Mouse (Mus musculus) cortical plate, adult 2 months (tissue): ENCODE results near the gene Taldo1.

Experiments
- CTCF ChIP-seq: fragments of 200-500 bp; IDR thresholded peaks from 2 replicates; pipeline ENCODE4 v1.5.1; 2011; ENCODE audit warnings: mild to moderate bottlenecking, control low read depth, low read length; ENCODE audit not compliant: insufficient read depth; ENCODE audit errors: extremely low read depth
- POLR2A ChIP-seq: fragments of 200-500 bp; IDR thresholded peaks from 2 replicates; pipeline ENCODE4 v1.6.1; 2011; ENCODE audit warnings: mild to moderate bottlenecking, low read length, control low read depth; ENCODE audit not compliant: insufficient read depth; ENCODE audit errors: extremely low read depth

GRCm38 (mm10) chr7:141413331-141413730 is 21.3 kb downstream of the Taldo1 start:
- TF ChIP-seq POLR2A (no peak), CTCF (no peak)
